Mouse (Mus musculus): Measurements from ENCODE around the gene Creb3.

DNA sequence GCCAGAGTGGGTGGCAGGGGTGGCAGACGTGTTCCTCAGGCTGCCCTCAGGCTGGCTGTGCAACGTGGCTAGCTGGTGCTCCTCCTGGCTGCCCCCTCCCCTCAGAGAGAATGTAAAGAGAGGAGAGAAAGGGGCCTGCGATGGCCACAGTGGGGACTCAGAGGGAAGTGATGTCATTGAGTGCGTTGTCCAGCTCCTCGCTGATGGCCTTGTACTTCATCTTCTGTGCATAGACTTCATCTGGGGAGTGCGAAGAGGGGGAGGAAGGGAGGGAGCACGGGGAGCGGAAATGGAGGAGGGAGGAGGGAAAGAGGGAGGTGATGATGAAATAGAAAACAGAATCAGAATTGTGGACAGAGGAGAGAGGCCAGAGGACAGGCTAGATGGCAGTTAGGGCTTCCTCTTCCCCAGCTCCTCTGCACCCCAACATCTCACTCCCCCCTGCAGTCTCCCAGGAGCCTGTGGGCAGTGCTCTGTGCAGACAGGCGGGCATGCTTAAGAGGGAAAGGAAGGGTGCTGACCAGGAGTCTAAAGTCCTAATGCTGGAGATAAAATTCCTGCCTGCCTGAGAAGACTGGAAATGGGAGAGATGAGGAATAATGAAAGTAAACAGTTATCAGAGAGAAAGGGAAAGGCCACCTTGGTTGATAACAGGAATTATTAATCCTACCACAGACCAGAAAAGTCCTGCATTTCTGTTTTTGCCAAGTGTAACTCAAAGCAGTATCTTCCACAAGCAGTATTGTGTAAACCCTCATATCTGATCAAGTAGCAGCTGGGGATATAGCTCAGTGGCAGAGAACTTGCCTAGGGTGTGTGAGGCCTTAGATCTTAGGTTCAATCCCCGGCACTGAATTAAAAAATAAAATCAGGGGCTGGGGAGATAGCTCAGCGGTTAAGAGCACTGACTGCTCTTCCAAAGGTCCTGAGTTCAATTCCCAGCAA, 46.1 kb upstream of the Creb3 start:
- TF ChIP-seq CTCF (conservative IDR thresholded peaks at IDR 0.05; ENCODE audit: insufficient read depth, insufficient read length, low read depth, low read length) (no peak), POLR2A (IDR thresholded peaks at IDR 0.05; ENCODE audit: low read depth, low read length) (no peak)
